Mouse (Mus musculus): ENCODE measurements around the gene Fgf2. TPM values are rescaled to one million over a fixed set of nuclear protein-coding genes. Genes with fewer than 3 reads are reported as not detected.
A peak's percentile ranks its signal among the peaks of the same experiment; 100 is the strongest.

The Fgf2 gene
- polyA plus RNA-seq, 1 experiment from 2014 or later, result 2.3 TPM

DNA sequence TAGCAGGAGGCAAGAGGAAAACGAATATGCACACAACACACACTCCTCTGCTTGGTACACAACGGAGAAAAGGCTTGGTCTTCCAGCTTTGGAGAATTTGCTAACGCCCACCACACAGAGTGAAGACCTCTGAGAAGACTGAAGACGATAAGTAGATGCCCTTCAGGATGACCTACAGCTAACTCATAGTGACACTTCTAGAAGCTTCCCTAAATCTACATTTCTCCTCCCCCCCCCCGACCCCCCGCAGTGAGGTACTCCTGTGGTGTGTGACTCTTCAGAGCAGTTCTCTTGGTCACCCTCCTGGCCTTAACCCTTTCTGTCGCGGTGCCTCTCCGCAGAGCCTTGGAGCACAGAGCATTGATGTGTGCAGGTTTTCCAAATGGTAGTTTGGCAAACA lies 475 bp upstream of the Fgf2 start:
- H3K4me3 ChIP-seq (replicated peaks; ENCODE audit: low read length), result peak overlapping the region; percentile 70
- H3K27ac ChIP-seq (ENCODE audit: low read length), result no peak overlapping the region
- 0 out of 2 replicates have a peak, but pooled peaks cover 5% of the 10 kb centered on the region for H3K4me1 ChIP-seq (ENCODE audit: control insufficient read depth, insufficient read depth, low read length)
- no peaks in the 10 kb centered on the region for H3K36me3 ChIP-seq (ENCODE audit: control insufficient read depth, insufficient read depth, low read length)
- no peak; the same call in 1 of the 2 replicates for ATAC-seq (ENCODE audit: insufficient read depth, low FRiP score)
- 32% methylated on average over 9 of the region's 9 CpGs for WGBS
- H3K9me3 ChIP-seq (replicated peaks; ENCODE audit: control insufficient read depth, low read length), result no peaks in the 10 kb centered on the region
- 0 out of 2 replicates have a peak overlapping the region, but pooled peaks have one; percentile 80 for H3K9ac ChIP-seq (ENCODE audit: low read length)
- H3K4me2 ChIP-seq (ENCODE audit: low read depth, low read length), result peak overlapping the region; percentile 62
- H3K27me3 ChIP-seq (ENCODE audit: control insufficient read depth, insufficient read depth, low read length), result peaks cover 23% of the 10 kb centered on the region

DNA sequence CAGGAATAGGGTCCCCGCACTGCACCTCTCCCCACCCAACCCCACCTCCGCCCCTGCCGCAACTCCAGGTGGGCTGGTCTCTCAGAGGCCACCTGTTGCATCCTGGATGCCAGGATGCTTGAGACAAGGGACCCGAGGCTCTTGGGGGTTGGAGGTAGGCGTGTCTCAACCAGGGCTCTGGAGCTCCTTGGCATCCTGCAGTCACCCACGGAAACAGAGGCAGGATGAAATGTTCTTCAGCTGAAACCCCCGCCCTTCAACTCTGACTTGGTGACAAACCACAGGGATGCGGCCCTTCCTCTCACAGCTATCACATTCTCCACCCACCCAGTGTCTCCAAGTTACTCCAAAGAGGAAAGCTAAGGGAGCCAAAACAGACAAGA lies 1.0 kb downstream of the Fgf2 start:
- H3K9me3 ChIP-seq (replicated peaks; ENCODE audit: control insufficient read depth, low read length), result no peaks in the 10 kb centered on the region
- H3K36me3 ChIP-seq (ENCODE audit: control insufficient read depth, insufficient read depth, low read length), result no peaks in the 10 kb centered on the region
- 9% methylated on average over 8 of the region's 8 CpGs for WGBS
- H3K4me1 ChIP-seq (ENCODE audit: control insufficient read depth, insufficient read depth, low read length), result 0 out of 2 replicates have a peak, but pooled peaks cover 5% of the 10 kb centered on the region
- no peak; the same call in 1 of the 2 replicates for ATAC-seq (ENCODE audit: insufficient read depth, low FRiP score)
- H3K27me3 ChIP-seq (ENCODE audit: control insufficient read depth, insufficient read depth, low read length), result peaks cover 19% of the 10 kb centered on the region
- H3K4me2 ChIP-seq (ENCODE audit: low read depth, low read length), result peak overlapping the region; percentile 62
- no peak overlapping the region for H3K27ac ChIP-seq (ENCODE audit: low read length)
- peak overlapping the region; percentile 80 for H3K9ac ChIP-seq (ENCODE audit: low read length)
- H3K4me3 ChIP-seq (replicated peaks; ENCODE audit: low read length), result peak overlapping the region; percentile 70

- Histone ChIP-seq H3K4me3 (replicated peaks; ENCODE audit: low read length) (no peak overlapping the region), H3K9me3 (replicated peaks; ENCODE audit: control insufficient read depth, low read length) (no peaks in the 10 kb centered on the region), H3K4me1 (ENCODE audit: control insufficient read depth, insufficient read depth, low read length) (0 out of 2 replicates have a peak, but pooled peaks cover 5% of the 10 kb centered on the region), H3K9ac (ENCODE audit: low read length) (no peak overlapping the region), H3K27me3 (ENCODE audit: control insufficient read depth, insufficient read depth, low read length) (peaks cover 15% of the 10 kb centered on the region), H3K27ac (ENCODE audit: low read length) (no peak overlapping the region), H3K4me2 (ENCODE audit: low read depth, low read length) (no peak overlapping the region), H3K36me3 (ENCODE audit: control insufficient read depth, insufficient read depth, low read length) (no peaks in the 10 kb centered on the region)
- 57% methylated on average over 7 of the region's 7 CpGs for WGBS
- ATAC-seq (ENCODE audit: insufficient read depth, low FRiP score), result no peak
These were observed 2.2 kb downstream of the Fgf2 start for GRCm38 (mm10) chr3:37350386-37350785.

DNA sequence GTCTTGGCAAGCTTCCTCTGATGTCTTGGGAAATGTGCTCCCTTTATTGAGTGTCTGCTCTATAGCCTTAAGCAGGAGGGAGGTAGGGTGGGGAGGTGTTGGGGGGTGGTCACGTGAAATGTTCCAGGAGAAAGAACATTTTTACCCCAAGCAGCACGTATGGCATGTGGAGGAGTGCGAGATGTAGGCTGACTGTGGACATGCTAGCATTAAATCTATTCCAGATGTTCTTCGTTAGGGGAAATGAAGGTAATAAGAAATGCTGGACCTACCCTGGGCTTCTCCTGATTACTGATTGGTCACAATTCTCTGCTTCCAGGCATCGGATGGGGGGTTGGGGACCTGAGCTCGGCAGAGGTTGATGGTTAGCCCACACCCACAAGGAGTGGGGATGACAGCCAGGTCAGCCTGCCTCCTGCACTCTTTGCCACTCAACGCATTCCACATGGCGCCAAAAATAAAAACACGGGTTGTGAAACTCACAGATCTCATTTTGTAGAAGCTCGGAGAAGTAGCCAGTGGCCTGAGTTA lies 5.9 kb downstream of the Fgf2 start:
- Histone ChIP-seq H3K9me3 (replicated peaks; ENCODE audit: control insufficient read depth, low read length) (no peaks in the 10 kb centered on the region), H3K4me1 (ENCODE audit: control insufficient read depth, insufficient read depth, low read length) (no peaks in the 10 kb centered on the region), H3K36me3 (ENCODE audit: control insufficient read depth, insufficient read depth, low read length) (no peaks in the 10 kb centered on the region), H3K4me2 (ENCODE audit: low read depth, low read length) (no peak overlapping the region), H3K4me3 (replicated peaks; ENCODE audit: low read length) (no peak overlapping the region), H3K27ac (ENCODE audit: low read length) (no peak overlapping the region), H3K9ac (ENCODE audit: low read length) (no peak overlapping the region), H3K27me3 (ENCODE audit: control insufficient read depth, insufficient read depth, low read length) (peaks cover 6% of the 10 kb centered on the region)
- WGBS, result 69% methylated on average over 10 of the region's 10 CpGs
- ATAC-seq (ENCODE audit: insufficient read depth, low FRiP score), result 0 out of 2 replicates have a peak, but pooled peaks have one; percentile 17

DNA sequence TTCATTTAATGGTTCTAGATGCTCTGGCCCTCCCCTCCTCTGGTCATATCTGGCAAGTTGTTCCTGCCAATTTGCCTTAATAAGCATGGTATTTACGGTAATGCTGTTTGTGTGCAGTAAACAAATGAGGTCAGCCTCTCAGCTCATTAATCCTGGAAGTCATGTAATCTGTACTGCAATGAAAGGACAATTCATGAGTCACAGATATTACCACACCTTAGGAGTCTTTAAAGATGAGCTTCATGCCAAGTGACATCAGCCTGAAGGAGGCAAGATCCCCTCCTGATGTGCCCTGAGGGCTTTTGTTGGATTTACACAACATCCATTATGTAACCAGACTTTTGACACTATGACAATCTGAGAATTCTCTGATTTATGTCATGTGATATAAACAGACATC lies 6.6 kb downstream of the Fgf2 start:
- WGBS, result 61% methylated on average over 1 of the region's 1 CpGs
- ATAC-seq (ENCODE audit: insufficient read depth, low FRiP score), result no peak
- no peak overlapping the region for H3K9ac ChIP-seq (ENCODE audit: low read length)

GRCm38 (mm10) chr3:37360729-37361128 lies 12.6 kb downstream of the Fgf2 start:
- Histone ChIP-seq H3K27ac (ENCODE audit: low read length) (no peak overlapping the region), H3K4me1 (ENCODE audit: control insufficient read depth, insufficient read depth, low read length) (peaks cover 5% of the 10 kb centered on the region; the same call in 1 of the 2 replicates), H3K9ac (ENCODE audit: low read length) (no peak overlapping the region), H3K27me3 (ENCODE audit: control insufficient read depth, insufficient read depth, low read length) (no peaks in the 10 kb centered on the region), H3K4me3 (replicated peaks; ENCODE audit: low read length) (no peak overlapping the region), H3K36me3 (ENCODE audit: control insufficient read depth, insufficient read depth, low read length) (no peaks in the 10 kb centered on the region), H3K9me3 (replicated peaks; ENCODE audit: control insufficient read depth, low read length) (no peaks in the 10 kb centered on the region), H3K4me2 (ENCODE audit: low read depth, low read length) (no peak overlapping the region)
- ATAC-seq (ENCODE audit: insufficient read depth, low FRiP score), result no peak
- 67% methylated on average over 9 of the region's 9 CpGs for WGBS

More for the DNA sequence above, 6.6 kb downstream of the Fgf2 start:
- Histone ChIP-seq H3K4me1 (ENCODE audit: control insufficient read depth, insufficient read depth, low read length) (no peaks in the 10 kb centered on the region), H3K4me2 (ENCODE audit: low read depth, low read length) (no peak overlapping the region), H3K4me3 (replicated peaks; ENCODE audit: low read length) (no peak overlapping the region), H3K27ac (ENCODE audit: low read length) (no peak overlapping the region), H3K9me3 (replicated peaks; ENCODE audit: control insufficient read depth, low read length) (no peaks in the 10 kb centered on the region), H3K27me3 (ENCODE audit: control insufficient read depth, insufficient read depth, low read length) (no peaks in the 10 kb centered on the region), H3K36me3 (ENCODE audit: control insufficient read depth, insufficient read depth, low read length) (no peaks in the 10 kb centered on the region)

DNA sequence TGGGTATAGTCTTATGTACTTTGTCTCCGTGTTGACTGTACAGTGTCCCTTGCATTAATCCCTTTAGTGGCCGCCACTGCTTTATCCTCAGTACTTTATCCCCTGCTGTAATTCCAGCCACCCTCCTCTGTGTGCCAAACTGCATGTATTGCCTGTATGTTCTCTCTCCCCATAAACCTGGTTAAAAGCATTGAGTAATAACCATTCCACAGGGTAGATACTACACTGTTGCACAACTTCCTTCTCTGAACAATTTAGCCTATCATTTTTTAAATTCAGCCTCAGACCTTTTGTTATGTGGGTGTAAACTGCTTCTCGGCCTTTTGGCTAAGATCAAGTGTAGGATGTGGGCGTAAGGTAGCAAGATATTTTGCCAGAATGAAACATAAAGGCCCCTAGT lies 17.0 kb downstream of the Fgf2 start:
- no peak overlapping the region for H3K27ac ChIP-seq (ENCODE audit: low read length)

GRCm38 (mm10) chr3:37365976-37366375 lies 17.8 kb downstream of the Fgf2 start:
- H3K9ac ChIP-seq (ENCODE audit: low read length), result no peak overlapping the region
- ATAC-seq (ENCODE audit: insufficient read depth, low FRiP score), result peak; percentile 40; the same call in 1 of the 2 replicates
- WGBS, result 35% methylated on average over 3 of the region's 3 CpGs

More for the DNA sequence above, 17.0 kb downstream of the Fgf2 start:
- Histone ChIP-seq H3K4me3 (replicated peaks; ENCODE audit: low read length) (no peak overlapping the region), H3K9ac (ENCODE audit: low read length) (no peak overlapping the region), H3K4me2 (ENCODE audit: low read depth, low read length) (no peak overlapping the region), H3K9me3 (replicated peaks; ENCODE audit: control insufficient read depth, low read length) (no peaks in the 10 kb centered on the region), H3K4me1 (ENCODE audit: control insufficient read depth, insufficient read depth, low read length) (peaks cover 5% of the 10 kb centered on the region; the same call in 1 of the 2 replicates), H3K36me3 (ENCODE audit: control insufficient read depth, insufficient read depth, low read length) (no peaks in the 10 kb centered on the region), H3K27me3 (ENCODE audit: control insufficient read depth, insufficient read depth, low read length) (no peaks in the 10 kb centered on the region)
- no peak for ATAC-seq (ENCODE audit: insufficient read depth, low FRiP score)
- 88% methylated on average over 4 of the region's 4 CpGs for WGBS

GRCm38 (mm10) chr3:37366381-37367053 lies 18.4 kb downstream of the Fgf2 start:
- H3K27me3 ChIP-seq (ENCODE audit: control insufficient read depth, insufficient read depth, low read length), result no peaks in the 10 kb centered on the region
- WGBS, result 50% methylated on average over 4 of the region's 4 CpGs
- no peaks in the 10 kb centered on the region for H3K36me3 ChIP-seq (ENCODE audit: control insufficient read depth, insufficient read depth, low read length)
- no peaks in the 10 kb centered on the region for H3K4me1 ChIP-seq (ENCODE audit: control insufficient read depth, insufficient read depth, low read length)
- no peak overlapping the region for H3K4me3 ChIP-seq (replicated peaks; ENCODE audit: low read length)
- no peak overlapping the region for H3K9ac ChIP-seq (ENCODE audit: low read length)
- H3K27ac ChIP-seq (ENCODE audit: low read length), result 0 out of 2 replicates have a peak overlapping the region, but pooled peaks have one; percentile 18
- H3K9me3 ChIP-seq (replicated peaks; ENCODE audit: control insufficient read depth, low read length), result no peaks in the 10 kb centered on the region
- H3K4me2 ChIP-seq (ENCODE audit: low read depth, low read length), result no peak overlapping the region
- no peak for ATAC-seq (ENCODE audit: insufficient read depth, low FRiP score)

More at GRCm38 (mm10) chr3:37365976-37366375, 17.8 kb downstream of the Fgf2 start:
- peaks cover under 1% of the 10 kb centered on the region; the same call in 1 of the 2 replicates for H3K4me1 ChIP-seq (ENCODE audit: control insufficient read depth, insufficient read depth, low read length)
- H3K4me2 ChIP-seq (ENCODE audit: low read depth, low read length), result no peak overlapping the region
- H3K4me3 ChIP-seq (replicated peaks; ENCODE audit: low read length), result no peak overlapping the region
- H3K27ac ChIP-seq (ENCODE audit: low read length), result 0 out of 2 replicates have a peak overlapping the region, but pooled peaks have one; percentile 18
- no peaks in the 10 kb centered on the region for H3K9me3 ChIP-seq (replicated peaks; ENCODE audit: control insufficient read depth, low read length)
- H3K36me3 ChIP-seq (ENCODE audit: control insufficient read depth, insufficient read depth, low read length), result no peaks in the 10 kb centered on the region
- H3K27me3 ChIP-seq (ENCODE audit: control insufficient read depth, insufficient read depth, low read length), result no peaks in the 10 kb centered on the region
